Mouse (Mus musculus) granulocyte monocyte progenitor cell, adult 5-6 weeks (primary cell): ENCODE data around the gene Map3k21. TPM values are rescaled to one million over a fixed set of nuclear protein-coding genes. Genes with fewer than 3 reads are reported as not detected.

Source experiments
- ATAC-seq: replicated peaks from 2 replicates; pipeline ENCODE4 v1.8.0; 2016; ENCODE audit warnings: mild to moderate bottlenecking, moderate TSS enrichment, inconsistent platforms; ENCODE audit not compliant: poor library complexity, severe bottlenecking
- total RNA-seq, 2 experiments: library from RNA; stranded (forward) in 1 of 2; stranded (reverse) in 1 of 2; fragments of 200-712, 200-1000 nt in 1 of 2; fragments of >200 nt in 1 of 2; fragmentation: Nextera tagmentation in 1 of 2; gene quantifications; 2 replicates each; pipeline ENCODE4 v1.2.3; 2014 to 2017

Map3k21 gene
- total RNA-seq (2014; fragmentation: Nextera tagmentation) (not detected in 2 replicates), total RNA-seq (2017) (not detected in 2 replicates)

DNA sequence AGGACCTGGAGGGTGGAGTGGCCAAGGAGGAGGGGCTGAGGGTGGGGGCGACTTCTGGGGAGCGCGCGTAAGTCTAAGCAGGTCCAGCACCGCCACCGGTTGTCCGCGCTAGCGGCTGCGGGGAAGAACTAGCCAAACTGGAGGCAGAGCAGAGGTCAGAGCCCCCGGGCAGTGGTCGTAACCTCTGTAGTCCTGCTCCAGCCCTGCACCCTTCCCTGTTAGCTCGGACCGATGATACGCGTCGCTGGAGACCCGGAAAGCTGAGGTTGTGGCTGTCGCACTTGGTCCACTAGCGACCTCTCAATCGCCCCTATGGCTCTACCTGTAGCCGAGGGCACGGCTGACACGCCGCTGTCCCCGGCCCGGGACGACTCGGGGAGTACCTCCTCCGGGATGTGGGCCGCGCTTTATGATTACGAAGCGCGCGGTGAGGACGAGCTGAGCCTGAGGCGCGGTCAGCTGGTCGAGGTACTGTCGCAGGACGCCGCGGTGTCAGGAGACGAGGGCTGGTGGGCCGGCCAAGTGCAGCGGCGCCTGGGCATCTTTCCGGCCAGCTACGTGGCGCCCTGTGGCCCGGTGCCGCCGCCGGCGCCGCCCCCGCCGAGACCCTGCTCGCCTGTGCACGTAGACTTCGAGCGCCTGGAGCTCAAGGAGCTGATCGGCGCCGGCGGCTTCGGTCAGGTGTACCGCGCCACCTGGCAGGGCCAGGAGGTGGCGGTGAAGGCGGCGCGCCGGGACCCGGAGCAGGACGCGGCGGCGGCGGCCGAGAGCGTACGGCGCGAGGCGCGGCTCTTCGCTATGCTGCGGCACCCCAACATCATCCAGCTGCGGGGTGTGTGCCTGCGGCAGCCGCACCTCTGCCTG, at the start of gene Map3k21:
Gene Map3k21 (plus strand): TSS at position 86 of the 864 bp plus-strand sequence.
- ATAC-seq, result peak; percentile 35

DNA sequence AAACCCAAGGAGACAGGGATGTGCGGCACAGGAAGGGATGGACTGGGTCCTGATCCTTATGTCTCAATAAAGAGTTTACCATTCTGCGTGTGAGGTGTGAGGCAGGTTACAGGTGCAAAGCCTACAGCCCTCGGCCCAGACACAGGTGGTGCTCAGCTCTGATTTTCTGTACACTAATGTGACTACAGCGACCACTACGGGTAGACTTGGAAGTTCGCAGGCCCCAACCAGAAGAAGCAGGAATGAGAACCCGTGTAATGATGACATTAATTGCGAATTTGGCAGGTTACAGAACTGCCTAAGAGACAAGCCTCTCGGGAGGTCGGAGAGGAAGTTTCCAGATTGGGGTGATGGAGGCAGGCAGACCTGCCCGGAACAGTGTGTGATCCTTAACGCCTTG, 44.1 kb upstream of the Map3k21 start:
- ATAC-seq, result no peak

DNA sequence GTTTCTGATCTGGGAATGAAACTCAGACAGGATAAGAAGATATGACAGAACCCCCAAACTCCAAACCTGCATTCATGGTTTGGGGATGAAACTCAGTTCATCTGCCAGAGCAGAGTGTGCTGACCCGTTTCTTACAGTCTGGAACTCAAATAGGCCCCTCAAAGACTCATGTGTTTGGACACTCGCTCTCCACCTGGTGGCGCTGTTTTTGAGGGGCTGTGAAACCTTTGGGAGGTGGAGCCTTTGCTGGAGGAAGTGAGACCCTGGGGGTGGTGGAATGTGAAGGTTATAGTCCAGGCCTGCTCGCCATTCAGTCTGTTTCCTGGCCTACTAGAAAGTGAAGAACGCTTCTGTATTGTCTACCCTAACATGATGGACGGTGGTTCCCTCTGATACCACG, 41.7 kb upstream of the Map3k21 start:
- peak; percentile 47 for ATAC-seq

DNA sequence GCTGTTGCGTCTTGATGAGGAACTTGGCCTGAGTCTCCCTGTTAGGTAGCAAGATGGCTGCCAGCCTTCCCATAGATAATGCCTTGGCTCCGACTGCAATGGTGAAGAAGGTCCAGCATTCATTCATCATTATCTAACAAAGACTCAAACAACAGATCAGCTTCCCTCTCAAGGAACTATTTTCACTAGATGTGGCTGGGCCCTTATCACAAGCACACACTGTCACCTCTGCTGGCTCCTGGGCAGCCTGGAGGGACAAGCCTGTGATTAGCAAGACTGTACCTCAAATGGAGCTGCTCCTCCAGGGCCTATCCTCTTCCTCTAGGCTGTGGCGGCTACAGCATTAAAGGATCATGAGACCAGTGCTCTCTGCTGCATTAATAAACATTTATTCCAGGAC, 40.5 kb upstream of the Map3k21 start:
- no peak for ATAC-seq

DNA sequence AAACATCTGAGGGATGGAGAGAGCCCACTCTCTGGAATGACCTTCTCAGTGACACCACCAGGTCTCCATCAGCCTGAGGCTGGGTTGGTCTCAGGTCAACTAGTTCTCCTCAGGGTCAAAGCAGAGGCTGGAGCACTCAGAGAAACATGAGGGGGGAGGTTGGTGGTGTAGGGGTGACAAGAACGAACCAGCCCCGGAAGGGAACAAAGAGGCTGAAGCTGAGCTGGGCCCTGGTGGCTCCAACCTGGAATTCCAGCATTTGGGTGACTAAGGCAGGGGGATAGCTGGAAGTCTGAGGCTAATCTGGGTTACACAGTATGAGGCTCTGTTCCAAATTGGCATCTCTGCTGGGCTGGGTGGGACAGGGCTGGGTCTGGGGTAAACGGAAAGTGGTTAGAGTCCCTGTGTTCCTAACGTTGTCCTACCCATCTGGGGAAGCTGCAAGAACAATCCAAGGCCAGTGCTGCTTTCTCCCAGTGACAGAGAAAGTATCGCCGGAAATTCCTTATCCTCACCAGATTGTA, 40.0 kb upstream of the Map3k21 start:
- ATAC-seq, result no peak

DNA sequence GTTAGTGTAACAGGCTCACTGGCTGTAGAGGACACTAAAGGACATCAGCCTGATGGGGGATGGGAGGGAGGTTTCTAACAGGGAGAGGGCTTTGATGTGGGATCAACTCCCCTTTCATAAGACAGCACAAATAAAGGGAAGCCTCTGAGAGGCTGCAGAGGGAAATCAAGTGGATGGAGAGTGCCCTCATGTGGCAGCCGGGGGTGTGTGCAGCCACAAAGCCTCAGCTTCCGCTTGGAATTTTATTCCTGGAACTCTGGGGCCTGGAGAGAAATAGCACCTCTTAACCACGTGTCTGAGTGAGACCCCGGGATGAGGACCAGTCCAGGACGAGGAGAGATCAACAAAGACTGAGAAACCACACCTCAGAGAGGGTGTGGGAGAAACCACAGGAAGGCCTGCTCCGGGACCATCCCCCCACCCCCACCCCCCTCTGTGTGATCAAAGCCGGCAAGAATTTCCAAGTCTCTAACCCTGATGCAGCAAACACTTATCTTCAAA, 39.4 kb upstream of the Map3k21 start:
- peak; percentile 68 for ATAC-seq

DNA sequence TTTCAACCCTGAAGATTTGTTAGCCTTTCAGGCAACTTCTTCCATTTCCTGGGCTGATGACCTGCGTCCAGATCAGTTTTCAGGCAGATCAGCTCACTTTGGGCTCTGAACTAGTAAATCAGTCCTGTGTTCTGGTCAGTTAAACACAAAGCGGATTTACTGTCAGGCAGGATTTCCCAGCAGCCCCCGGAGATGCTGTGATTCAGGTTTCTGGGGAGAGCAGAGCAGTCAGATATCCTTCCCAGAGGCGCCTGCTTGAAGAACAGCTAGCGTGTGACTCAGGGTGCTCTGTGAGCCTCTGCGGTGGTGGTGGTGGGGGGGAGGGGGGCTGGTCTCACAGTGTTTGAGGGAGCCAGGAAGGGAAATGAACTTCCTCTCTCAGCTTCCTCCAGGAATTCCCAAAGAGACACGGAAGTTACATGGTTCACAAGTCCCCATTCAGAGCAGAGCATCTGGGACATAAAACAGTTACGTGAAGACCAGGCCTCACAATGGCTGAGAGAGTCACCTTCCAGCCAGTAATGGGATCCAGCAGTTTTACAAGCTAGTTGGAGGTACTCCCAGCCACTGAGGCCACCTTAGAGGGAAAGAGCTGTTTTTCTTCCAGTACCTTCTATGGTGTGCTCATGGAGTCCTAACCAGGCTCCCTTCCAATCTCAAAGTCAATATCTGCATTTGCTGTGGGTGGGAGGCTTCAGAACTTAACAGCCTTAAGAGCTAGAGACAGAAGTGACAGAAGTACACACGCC, 37.6 kb upstream of the Map3k21 start:
- ATAC-seq, result no peak

DNA sequence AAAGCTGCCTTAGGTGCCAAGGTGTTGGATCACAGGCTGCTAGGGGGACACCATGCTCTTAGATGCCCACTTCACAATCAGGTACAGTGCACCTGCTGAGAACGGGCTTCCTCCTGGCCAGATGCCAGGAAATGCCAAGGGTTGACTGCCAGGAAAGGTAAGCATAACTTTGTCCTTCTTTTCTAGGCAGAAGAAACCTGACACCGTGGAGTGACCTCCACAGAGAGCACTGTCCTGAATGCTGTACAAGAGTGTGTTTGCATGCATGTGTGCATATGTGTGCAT, 37.1 kb upstream of the Map3k21 start:
- no peak for ATAC-seq

DNA sequence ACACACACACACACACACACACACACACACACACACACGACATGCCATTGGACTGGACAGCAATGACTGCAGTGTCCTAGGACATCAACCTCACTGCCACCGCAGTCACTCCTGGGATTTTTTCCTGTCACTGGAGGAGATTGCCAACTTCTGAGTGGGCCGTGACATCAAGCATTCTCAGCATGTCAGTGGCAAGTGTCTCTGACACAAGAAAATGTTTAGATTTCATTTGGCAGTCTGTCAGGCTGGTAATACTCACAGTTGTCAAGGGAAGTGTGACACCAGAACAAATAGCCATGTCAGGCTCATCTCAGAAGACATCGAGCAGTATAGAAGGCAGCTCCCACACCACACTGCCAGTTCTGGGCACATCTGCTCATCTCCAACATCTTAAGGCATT, 29.8 kb upstream of the Map3k21 start:
- ATAC-seq, result no peak

DNA sequence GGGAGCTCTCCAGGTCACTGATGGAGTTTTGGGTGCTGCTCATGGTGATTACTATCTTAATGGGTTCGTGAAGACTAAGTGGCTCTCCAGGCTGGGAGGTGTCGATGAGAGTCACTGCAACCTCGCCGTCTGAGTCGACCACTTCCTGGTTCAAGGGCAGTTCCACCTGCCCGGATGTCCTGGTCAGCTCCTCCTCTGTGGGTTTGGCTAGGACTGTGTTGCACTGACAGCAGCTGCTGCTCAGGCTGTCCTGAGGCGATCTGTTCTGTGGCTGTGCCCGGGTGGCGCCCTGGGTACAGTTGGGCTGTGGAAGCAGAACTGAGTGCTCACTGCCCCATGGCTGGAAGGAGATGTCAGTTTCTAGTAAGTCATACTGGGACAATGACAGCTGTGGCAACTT, 22.7 kb upstream of the Map3k21 start:
- ATAC-seq, result peak; percentile 37; the same call in 1 of the 2 replicates

DNA sequence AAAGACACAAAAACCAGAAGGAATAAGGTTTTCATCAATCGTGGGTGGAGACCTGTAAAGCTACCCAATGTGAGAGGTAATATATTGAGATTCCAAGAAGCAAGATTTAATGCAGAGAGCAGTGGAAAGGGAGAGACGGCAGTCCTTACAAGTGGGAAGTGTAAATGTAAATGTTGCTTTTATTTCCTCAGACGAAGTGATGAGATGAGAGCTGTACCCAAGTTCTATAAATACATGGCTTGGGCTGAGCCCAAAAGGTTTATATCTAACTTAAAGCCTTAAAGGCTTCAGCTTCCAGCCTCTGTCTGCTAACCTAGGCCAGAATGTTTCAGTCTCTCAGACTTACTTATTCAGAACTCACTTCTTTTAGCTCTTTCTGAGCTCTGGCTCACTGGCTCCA, 20.3 kb upstream of the Map3k21 start:
- no peak for ATAC-seq

DNA sequence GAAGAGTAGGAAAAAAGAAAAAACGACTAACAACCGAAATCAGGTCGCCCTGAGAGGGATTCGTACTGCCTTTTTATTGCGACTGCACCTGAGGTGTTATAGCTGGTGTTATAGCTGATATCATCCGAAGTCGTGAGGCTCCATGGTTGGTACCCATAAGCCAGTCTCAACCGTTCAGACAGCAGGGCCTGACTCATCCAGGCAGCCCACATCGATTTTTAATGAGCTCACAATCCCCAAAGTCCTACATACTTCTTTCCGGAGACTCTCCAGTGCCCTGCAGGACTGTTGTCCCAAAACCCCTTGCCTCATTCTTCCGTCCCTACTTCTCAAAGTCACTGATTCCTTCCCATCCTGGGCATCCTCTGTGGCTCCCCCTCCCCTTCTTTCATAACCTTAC, 12.9 kb upstream of the Map3k21 start:
- no peak for ATAC-seq

DNA sequence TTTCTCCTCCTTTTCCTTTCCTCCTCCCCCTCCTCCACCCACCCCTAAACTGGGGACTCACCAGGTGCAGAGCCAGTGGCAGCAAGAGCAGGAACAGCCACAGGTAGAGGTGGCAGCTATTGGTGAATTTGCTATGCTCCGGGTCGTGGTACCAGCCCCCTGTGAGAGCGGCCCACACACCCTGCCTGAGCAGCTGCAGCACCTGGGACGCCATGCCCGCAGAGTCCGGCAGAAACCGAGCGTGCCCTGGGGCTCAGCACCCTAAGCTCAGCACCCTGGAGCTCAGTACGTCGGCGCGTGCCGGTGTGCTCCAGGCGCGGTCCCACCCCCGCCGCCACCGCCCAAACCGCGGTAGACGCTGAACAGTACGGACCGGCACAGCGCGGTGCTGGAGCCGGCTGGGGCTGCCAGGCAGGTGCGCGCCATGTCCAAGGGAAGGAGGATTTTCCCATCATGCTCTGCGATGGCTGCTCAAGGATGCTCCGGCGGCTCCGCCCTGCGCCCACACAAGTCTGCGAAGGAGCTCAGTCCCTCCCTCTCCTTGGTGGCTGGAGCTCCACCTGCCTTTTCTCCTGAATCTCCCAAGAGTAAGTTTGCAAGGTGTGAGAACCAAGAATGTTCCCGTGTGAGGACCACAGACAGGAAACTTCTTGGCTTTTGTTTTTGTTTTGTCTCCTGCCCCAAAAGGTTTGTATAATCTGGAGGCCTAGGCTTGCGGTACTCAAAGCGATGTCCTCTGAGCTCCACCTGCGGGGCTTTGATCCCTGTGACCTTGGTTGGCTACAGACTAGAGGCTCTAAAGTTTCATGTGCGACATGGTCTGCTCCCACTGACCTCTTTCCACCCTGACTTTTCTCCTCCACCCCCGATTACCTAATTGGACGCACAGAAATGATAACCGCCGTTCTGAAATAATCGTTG, 12.1 kb upstream of the Map3k21 start, which contains the start of gene Pcnx2:
Gene Pcnx2 (minus strand): TSS at position 450 of the 921 bp plus-strand sequence.
- ATAC-seq, result peak; percentile 44

DNA sequence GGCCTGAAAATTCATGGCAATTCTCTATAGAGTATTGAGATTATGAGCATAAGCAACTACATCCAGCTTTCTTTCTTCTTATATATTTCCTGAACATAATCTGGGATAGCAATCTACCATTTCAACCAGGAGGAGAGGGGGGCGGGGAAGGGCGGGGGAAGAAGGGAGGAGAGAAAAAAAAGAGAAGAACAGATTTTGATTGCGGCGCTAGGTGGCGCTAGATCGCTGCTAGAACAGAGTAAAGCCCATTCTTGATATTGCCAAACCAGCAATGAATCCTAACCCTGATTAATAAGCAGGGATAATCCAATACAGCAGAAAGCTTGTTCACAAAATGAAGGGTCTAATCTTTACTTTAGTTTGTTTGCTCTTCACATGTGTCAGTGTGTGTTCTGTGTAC, 11.4 kb upstream of the Map3k21 start:
- ATAC-seq, result peak; percentile 40; the same call in 1 of the 2 replicates

DNA sequence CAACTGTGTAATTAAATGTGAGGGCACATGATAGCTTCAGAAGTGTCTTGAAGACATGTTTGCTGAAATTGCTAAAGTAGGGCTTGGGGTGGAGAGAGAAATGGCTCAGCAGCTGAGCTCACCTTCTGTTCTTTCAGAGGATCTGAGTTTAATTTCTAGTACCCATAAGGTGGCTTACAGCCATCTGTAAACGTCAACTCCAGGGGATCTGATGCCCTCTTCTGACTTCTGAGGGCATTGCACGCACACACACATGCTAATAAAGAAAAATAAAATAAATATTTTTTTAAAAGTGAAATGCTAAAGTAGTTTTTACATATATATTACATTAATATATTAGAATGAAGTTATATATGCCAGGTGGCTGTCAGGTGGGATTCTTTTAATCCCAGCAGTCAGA, 9.1 kb upstream of the Map3k21 start:
- ATAC-seq, result no peak

DNA sequence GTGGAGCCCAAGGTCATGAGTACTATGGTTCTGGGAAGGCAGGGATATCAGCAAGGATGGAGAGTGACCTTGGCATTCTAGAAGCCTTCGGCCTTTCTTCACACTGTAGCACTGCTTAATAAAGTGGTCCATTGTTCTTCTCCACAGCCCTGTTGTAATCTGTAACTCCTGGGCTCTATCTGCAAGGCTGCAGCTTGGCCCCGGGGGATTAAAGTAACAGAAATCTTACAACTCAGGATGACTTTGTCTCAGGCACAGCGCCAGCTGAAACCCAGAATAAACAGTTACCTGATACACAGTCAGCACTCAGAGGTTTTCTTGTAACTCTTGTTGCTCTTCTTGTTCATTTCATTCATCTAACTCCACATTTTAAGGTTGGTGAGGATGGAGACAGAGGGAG, 7.7 kb upstream of the Map3k21 start:
- ATAC-seq, result no peak

DNA sequence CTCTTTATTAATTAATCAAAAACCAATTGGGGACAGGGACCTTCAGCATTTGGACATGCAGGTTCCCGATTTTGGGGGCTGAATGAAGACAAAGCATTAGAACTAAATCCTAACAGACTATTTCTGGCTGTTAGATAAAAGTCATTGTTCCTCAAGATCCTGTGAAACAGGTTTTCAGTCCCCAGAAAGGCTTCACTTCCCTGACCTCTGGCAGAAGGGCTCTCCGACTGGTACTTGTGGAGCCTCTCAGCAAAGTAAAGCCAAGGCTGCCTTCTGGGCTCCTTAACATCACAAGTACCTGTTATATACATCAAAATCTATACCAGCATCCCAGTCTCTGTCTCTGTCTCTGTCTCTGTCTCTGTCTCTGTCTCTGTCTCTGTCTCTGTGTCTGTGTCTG, 4.9 kb upstream of the Map3k21 start:
- no peak for ATAC-seq

DNA sequence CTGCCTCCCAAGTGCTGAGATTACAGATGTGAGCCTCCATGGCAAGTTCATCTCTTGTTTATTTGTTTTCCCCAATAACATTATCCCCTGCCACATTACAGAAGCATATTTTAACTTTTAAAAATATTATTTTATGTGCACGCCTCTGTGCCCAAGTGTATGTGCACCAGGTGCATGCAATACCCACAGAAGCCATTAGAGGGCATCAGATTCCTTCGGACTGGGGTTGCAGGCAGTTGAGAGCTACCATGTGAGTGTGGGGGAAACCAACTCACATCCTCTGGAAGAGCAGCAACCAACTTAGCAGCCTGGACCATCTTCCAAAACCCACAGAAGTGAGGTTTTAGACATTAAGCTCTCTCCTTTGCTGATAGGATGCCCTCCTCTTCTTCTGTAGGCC, 2.9 kb upstream of the Map3k21 start:
- ATAC-seq, result no peak

DNA sequence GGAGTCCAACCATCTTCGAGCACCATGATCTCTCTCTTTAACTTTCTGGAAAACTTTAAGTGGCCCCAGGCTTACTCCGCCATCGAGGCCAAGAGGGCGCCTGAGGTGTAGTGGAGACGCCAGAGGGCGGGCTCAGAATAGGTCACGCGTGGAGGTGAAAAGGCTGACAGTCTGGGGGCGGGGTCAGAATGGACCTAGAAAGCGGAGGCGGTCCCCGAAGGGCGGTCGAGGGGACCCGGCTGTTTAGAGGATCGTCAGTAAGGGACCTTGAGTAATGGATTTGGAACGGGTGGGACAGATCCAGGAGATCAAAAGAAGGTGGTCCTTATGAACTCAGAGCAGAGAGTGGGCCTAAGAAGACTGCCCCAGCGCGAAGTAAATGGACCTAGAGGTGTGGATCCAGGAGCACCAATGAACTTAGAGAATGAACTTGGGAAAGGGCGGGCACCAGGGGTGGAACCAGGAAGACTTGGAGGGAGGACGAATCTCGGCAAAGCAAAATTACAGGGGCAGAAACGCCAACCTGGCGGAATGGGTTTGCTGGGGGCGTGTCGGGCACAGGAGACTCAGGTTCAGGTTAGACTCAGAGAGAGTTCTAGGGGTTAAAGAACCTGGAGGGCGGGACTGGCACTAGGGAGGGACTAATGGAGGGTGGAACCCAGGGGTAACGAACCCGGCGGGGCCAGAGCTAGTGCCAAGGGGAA, 437 bp upstream of the Map3k21 start:
- no peak for ATAC-seq

DNA sequence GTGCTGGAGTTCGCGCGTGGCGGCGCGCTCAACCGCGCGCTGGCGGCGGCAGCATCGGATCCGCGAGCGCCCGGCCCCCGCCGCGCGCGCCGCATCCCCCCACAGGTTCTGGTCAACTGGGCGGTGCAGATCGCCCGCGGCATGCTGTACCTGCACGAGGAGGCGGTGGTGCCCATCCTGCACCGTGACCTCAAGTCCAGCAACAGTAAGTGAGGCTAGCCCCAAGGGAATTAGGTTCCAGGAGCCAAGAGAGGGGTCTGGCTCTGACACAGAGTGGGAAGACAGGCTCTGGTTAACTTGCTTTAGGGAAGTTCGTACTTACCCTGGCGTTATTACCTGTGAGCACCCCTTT, 955 bp downstream of the Map3k21 start:
- no peak for ATAC-seq
